Mouse (Mus musculus): ENCODE measurements around the gene En2. TPM values are rescaled to one million over a fixed set of nuclear protein-coding genes. Genes with fewer than 3 reads are reported as not detected.

The En2 gene
- polyA plus RNA-seq, 1 experiment from 2014 or later, result not detected

DNA sequence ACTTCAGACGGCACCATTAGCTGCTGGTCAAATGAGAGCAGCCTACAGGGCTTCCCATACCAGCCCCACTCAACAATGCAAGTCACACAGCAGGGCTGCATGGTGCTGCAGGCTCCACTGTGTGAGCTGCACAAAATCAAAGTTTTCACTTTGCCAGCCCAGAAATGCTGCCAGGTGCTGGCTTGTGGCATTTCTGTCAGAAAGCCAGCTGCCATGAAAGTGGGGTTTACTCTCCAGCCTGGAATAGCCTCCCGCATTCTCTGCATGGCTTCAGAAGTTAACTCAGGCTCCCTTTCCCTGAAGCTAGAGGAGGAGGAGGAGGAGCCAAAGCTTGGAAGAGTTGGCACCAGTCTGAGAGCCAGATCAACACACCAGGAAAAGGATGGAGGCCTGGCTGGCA, 29.1 kb upstream of the En2 start:
- Histone ChIP-seq H3K4me1 (no peaks in the 10 kb centered on the region), H3K4me2 (no peak overlapping the region), H3K9me3 (no peaks in the 10 kb centered on the region), H3K4me3 (no peak overlapping the region), H3K27ac (no peak overlapping the region), H3K36me3 (no peaks in the 10 kb centered on the region), H3K9ac (no peak overlapping the region), H3K27me3 (peaks cover 20% of the 10 kb centered on the region; the same call in 1 of the 2 replicates)
- WGBS, result 45% methylated on average over 2 of the region's 2 CpGs
- ATAC-seq (ENCODE audit: borderline replicate concordance, extremely low read depth, low FRiP score, low TSS enrichment), result no peak

DNA sequence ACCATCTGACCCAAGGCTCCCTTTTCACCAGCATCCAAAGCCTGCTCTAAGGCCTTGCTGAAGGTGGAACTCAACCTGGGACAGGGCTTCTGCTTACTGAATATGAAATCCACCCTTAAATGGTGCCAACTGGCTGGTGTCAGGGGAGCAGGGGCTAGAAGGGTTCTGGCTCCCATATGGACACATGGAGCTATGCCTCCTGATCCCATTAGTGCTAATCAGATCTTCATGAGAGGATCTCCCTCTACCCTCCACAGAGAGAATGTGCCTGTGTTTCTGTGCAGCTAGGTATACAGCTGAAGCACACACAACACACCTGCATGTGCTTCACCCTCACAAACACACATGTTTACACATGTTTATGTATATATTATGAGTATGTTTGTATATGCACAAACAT, 20.9 kb upstream of the En2 start:
- Histone ChIP-seq H3K27ac (no peak overlapping the region), H3K4me2 (no peak overlapping the region), H3K27me3 (no peaks in the 10 kb centered on the region; the same call in 1 of the 2 replicates), H3K9ac (no peak overlapping the region), H3K4me3 (no peak overlapping the region), H3K36me3 (no peaks in the 10 kb centered on the region), H3K4me1 (no peaks in the 10 kb centered on the region), H3K9me3 (no peaks in the 10 kb centered on the region)
- no peak for ATAC-seq (ENCODE audit: borderline replicate concordance, extremely low read depth, low FRiP score, low TSS enrichment)

GRCm38 (mm10) chr5:28146018-28146417, 19.5 kb upstream of the En2 start:
- H3K36me3 ChIP-seq, result no peaks in the 10 kb centered on the region
- 66% methylated on average over 8 of the region's 8 CpGs for WGBS
- H3K4me1 ChIP-seq, result no peaks in the 10 kb centered on the region
- no peak overlapping the region for H3K9ac ChIP-seq
- no peak overlapping the region for H3K27ac ChIP-seq
- no peak overlapping the region for H3K4me3 ChIP-seq
- no peak for ATAC-seq (ENCODE audit: borderline replicate concordance, extremely low read depth, low FRiP score, low TSS enrichment)
- no peaks in the 10 kb centered on the region for H3K9me3 ChIP-seq
- no peaks in the 10 kb centered on the region; the same call in 1 of the 2 replicates for H3K27me3 ChIP-seq
- H3K4me2 ChIP-seq, result no peak overlapping the region

DNA sequence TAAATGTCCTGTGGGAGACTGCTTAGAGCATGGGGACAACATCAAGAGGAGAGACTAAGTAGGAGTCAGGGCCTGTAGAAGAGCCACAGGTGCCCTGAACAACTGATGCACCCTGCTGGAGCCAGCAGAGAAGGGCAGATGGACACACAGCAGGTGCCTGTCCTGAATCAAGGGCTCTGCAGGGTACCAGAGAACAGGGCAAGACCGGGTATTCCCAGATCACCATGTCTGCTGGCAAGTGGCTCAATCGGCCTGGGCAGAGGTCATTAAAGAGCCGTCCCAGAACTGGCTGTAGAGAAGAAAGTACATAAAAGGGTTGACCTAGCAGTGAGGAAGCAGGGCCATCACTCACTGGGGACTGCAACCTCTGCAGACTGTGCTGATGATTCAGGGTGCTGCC, 17.0 kb upstream of the En2 start:
- Histone ChIP-seq H3K36me3 (no peaks in the 10 kb centered on the region), H3K27ac (no peak overlapping the region), H3K27me3 (peaks cover 18% of the 10 kb centered on the region), H3K4me1 (no peaks in the 10 kb centered on the region), H3K4me2 (no peak overlapping the region), H3K9ac (no peak overlapping the region), H3K9me3 (no peaks in the 10 kb centered on the region), H3K4me3 (no peak overlapping the region)
- 35% methylated on average over 3 of the region's 3 CpGs for WGBS
- ATAC-seq (ENCODE audit: borderline replicate concordance, extremely low read depth, low FRiP score, low TSS enrichment), result no peak

DNA sequence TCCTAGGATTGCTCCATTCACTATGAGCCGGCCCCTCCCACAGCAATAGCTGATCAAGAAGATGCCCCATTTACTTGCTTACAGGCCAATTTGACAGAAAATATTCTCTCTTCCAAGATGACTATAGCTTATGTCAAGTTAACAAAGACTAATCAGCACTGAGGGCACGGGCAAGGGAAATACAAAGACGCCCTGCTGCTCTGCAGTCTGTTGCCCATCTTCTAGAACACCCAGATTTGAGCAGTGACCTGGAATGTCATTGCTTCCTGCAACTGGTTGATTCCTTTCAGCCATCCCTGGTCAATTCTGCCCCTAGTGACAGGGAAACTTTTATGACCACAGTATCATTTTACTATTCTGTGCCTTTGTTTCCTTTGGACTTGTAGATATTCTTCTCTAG, 16.1 kb upstream of the En2 start:
- Histone ChIP-seq H3K4me3 (no peak overlapping the region), H3K4me1 (no peaks in the 10 kb centered on the region), H3K4me2 (no peak overlapping the region), H3K9me3 (no peaks in the 10 kb centered on the region), H3K36me3 (no peaks in the 10 kb centered on the region), H3K9ac (no peak overlapping the region), H3K27me3 (peaks cover 28% of the 10 kb centered on the region), H3K27ac (no peak overlapping the region)
- no peak for ATAC-seq (ENCODE audit: borderline replicate concordance, extremely low read depth, low FRiP score, low TSS enrichment)
- 73% methylated on average over 3 of the region's 3 CpGs for WGBS

DNA sequence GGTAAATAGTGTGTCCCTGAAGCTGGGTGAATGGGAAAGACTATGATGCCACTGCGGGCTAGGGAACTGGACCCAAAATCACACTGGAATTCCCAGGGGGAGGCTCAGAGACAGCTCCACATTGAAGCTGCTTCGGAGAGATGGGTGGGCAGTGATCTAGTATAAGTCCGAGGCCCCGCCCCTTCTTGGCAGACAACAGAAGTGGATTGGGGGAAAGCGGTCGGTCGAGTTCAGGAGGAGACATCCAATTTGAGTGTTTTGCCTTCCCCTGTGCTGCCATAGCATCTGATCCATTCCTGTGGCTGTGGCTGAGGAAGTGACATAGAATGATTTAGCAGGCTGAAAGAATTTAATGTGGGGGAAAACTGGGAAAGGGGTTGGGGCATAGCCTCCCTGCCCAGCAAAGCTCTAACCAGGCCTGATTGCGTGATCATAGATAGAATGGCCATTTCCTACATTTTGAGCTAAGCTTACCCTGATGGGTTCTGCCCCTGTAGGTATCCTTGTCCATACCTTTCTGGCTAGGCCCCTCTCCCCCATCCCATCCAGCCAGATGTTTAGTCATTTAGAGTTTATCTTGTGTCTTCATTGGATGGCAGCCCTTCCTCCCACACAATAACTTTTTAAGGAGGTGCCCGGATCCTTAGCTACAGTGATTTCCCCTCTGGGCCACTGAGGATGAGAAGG, 8.3 kb upstream of the En2 start:
- peaks cover 97% of the 10 kb centered on the region for H3K27me3 ChIP-seq
- no peak overlapping the region for H3K9ac ChIP-seq
- WGBS, result 3% methylated on average over 9 of the region's 9 CpGs
- no peak overlapping the region for H3K4me2 ChIP-seq
- no peak overlapping the region for H3K27ac ChIP-seq
- H3K36me3 ChIP-seq, result no peaks in the 10 kb centered on the region
- H3K4me3 ChIP-seq, result no peak overlapping the region
- no peak for ATAC-seq (ENCODE audit: borderline replicate concordance, extremely low read depth, low FRiP score, low TSS enrichment)
- no peaks in the 10 kb centered on the region for H3K4me1 ChIP-seq
- no peaks in the 10 kb centered on the region for H3K9me3 ChIP-seq

- ATAC-seq (ENCODE audit: borderline replicate concordance, extremely low read depth, low FRiP score, low TSS enrichment), result no peak
Measured at GRCm38 (mm10) chr5:28157781-28158180, 7.7 kb upstream of the En2 start.

GRCm38 (mm10) chr5:28158308-28159071, 7.0 kb upstream of the En2 start:
- Histone ChIP-seq H3K4me2 (no peak overlapping the region), H3K36me3 (no peaks in the 10 kb centered on the region), H3K27ac (no peak overlapping the region), H3K4me1 (no peaks in the 10 kb centered on the region), H3K9me3 (no peaks in the 10 kb centered on the region), H3K4me3 (no peak overlapping the region), H3K27me3 (peaks cover 97% of the 10 kb centered on the region), H3K9ac (no peak overlapping the region)
- ATAC-seq (ENCODE audit: borderline replicate concordance, extremely low read depth, low FRiP score, low TSS enrichment), result no peak; the same call in 1 of the 2 replicates
- 1% methylated on average over 31 of the region's 31 CpGs for WGBS

More at GRCm38 (mm10) chr5:28157781-28158180, 7.7 kb upstream of the En2 start:
- H3K9ac ChIP-seq, result no peak overlapping the region
- H3K27me3 ChIP-seq, result peaks cover 97% of the 10 kb centered on the region
- H3K27ac ChIP-seq, result no peak overlapping the region
- no peaks in the 10 kb centered on the region for H3K9me3 ChIP-seq
- no peak overlapping the region for H3K4me3 ChIP-seq
- H3K36me3 ChIP-seq, result no peaks in the 10 kb centered on the region
- H3K4me1 ChIP-seq, result no peaks in the 10 kb centered on the region
- no peak overlapping the region for H3K4me2 ChIP-seq
- WGBS, result 1% methylated on average over 17 of the region's 17 CpGs

- 1% methylated on average over 15 of the region's 15 CpGs for WGBS
- Histone ChIP-seq H3K4me3 (no peak overlapping the region), H3K9me3 (no peaks in the 10 kb centered on the region), H3K27me3 (peaks cover 97% of the 10 kb centered on the region), H3K36me3 (no peaks in the 10 kb centered on the region), H3K9ac (no peak overlapping the region), H3K4me1 (no peaks in the 10 kb centered on the region), H3K27ac (no peak overlapping the region), H3K4me2 (no peak overlapping the region)
- no peak for ATAC-seq (ENCODE audit: borderline replicate concordance, extremely low read depth, low FRiP score, low TSS enrichment)
Measured at GRCm38 (mm10) chr5:28159072-28159458, 6.4 kb upstream of the En2 start.

DNA sequence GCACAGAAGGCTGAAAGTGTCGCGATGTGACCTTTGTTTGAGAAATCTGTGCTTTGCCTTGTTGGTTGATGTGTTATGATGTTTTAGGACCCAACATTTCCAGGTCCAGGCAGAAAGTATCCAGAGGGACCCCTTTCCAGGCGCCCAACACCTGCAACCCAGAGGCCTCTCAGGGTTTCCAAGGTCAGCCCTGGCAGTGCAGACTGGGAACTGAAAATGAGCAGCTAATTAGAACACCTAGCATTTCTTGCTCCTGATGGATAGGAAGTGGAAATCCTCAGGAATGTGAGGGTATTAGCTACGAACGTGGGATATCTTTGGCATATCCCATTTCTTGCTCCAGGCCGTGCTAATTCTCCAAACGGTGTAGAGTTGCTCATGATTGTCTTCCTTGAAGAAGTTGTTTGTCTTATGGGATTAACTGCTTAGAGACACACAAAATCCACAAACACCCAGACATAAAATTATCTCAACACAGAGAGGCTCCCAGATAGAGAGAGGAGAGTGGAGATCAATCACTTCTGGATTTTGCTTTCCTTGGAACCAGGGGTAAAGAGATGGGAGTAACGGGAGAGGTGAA, 5.5 kb upstream of the En2 start:
- H3K27me3 ChIP-seq, result peaks cover 100% of the 10 kb centered on the region
- no peaks in the 10 kb centered on the region for H3K9me3 ChIP-seq
- H3K4me3 ChIP-seq, result no peak overlapping the region
- WGBS, result 4% methylated on average over 8 of the region's 8 CpGs
- no peak overlapping the region for H3K4me2 ChIP-seq
- no peak for ATAC-seq (ENCODE audit: borderline replicate concordance, extremely low read depth, low FRiP score, low TSS enrichment)
- no peak overlapping the region for H3K27ac ChIP-seq
- peaks cover under 1% of the 10 kb centered on the region for H3K4me1 ChIP-seq
- no peak overlapping the region for H3K9ac ChIP-seq
- no peaks in the 10 kb centered on the region for H3K36me3 ChIP-seq

DNA sequence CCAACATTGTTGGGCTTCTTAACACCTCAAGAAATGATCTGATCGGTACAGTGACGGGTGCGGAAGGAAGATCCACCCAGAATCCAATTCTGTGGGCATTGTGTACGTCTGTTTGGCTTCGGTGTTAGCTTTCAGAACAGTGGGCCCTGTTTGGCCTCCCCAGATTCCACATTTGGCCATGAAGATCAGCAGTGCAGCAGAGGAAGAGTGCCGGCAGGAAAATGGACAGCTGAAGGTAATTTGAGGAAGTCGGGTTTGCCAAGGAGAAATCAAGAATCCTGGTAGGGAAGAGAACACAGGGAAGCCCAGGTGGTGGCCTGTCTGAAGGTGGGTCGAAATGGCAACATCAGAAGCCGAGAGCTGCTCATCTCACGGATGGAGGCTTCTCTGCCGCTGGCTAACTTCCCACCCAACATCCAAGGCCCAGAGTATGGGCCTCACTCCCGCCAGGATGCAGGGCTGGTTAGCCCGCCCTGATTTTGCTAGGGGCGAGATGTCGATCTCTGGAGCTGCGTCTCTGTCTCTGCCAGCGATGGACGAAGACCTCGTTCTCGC, 4.0 kb upstream of the En2 start:
- Histone ChIP-seq H3K4me1 (peaks cover 15% of the 10 kb centered on the region), H3K4me3 (no peak overlapping the region), H3K27me3 (peaks cover 100% of the 10 kb centered on the region), H3K27ac (no peak overlapping the region), H3K9ac (no peak overlapping the region), H3K36me3 (no peaks in the 10 kb centered on the region), H3K9me3 (no peaks in the 10 kb centered on the region), H3K4me2 (peak overlapping the region; percentile 16; the same call in 1 of the 2 replicates)
- WGBS, result 3% methylated on average over 20 of the region's 20 CpGs
- ATAC-seq (ENCODE audit: borderline replicate concordance, extremely low read depth, low FRiP score, low TSS enrichment), result no peak

- no peak overlapping the region for H3K9ac ChIP-seq
- H3K27ac ChIP-seq, result no peak overlapping the region
- peak overlapping the region; percentile 16; the same call in 1 of the 2 replicates for H3K4me2 ChIP-seq
- H3K36me3 ChIP-seq, result no peaks in the 10 kb centered on the region
- no peak overlapping the region for H3K4me3 ChIP-seq
- H3K9me3 ChIP-seq, result no peaks in the 10 kb centered on the region
- WGBS, result 1% methylated on average over 24 of the region's 24 CpGs
- peaks cover 20% of the 10 kb centered on the region for H3K4me1 ChIP-seq
- H3K27me3 ChIP-seq, result peaks cover 100% of the 10 kb centered on the region
- ATAC-seq (ENCODE audit: borderline replicate concordance, extremely low read depth, low FRiP score, low TSS enrichment), result no peak
Measured at GRCm38 (mm10) chr5:28161938-28162402, 3.5 kb upstream of the En2 start.

All from lung, embryonic 15.5 days (tissue).